Mouse (Mus musculus) erythroblast, embryonic 14.5 days (primary cell): ENCODE results near the gene Nufip2. TPM values are rescaled to one million over a fixed set of nuclear protein-coding genes. Genes with fewer than 3 reads are reported as not detected.
A peak's percentile ranks its signal among the peaks of the same experiment; 100 is the strongest.

ENCODE experiments used
- H3K27me3 ChIP-seq: 2 replicates; pipeline ENCODE4 v1.6.1; 2012; ENCODE audit warnings: inconsistent platforms; ENCODE audit not compliant: control insufficient read depth
- H3K36me3 ChIP-seq: 2 replicates; pipeline ENCODE4 v1.6.1; 2012; ENCODE audit warnings: mild to moderate bottlenecking, inconsistent platforms; ENCODE audit not compliant: control insufficient read depth
- H3K4me1 ChIP-seq: 2 replicates; pipeline ENCODE4 v1.6.1; 2012; ENCODE audit warnings: inconsistent platforms; ENCODE audit not compliant: control insufficient read depth
- H3K4me3 ChIP-seq: replicated peaks from 2 replicates; pipeline ENCODE3; 2012; ENCODE audit warnings: moderate library complexity, mild to moderate bottlenecking, inconsistent platforms
- H3K9me3 ChIP-seq: 2 replicates; pipeline ENCODE4 v1.6.1; 2012; ENCODE audit warnings: low read length, inconsistent platforms, mixed read lengths; ENCODE audit not compliant: control insufficient read depth
- GATA1 ChIP-seq: IDR thresholded peaks from 2 replicates; pipeline ENCODE4 v1.6.1; 2012; ENCODE audit warnings: low read length, inconsistent platforms, mixed read lengths
- TAL1 ChIP-seq: IDR thresholded peaks from 3 replicates; pipeline ENCODE4 v1.6.1; 2012; ENCODE audit warnings: low read length, inconsistent platforms, mixed read lengths
- polyA plus RNA-seq: library from polyadenylated mRNA; stranded (reverse); fragments of >175 nt; gene quantifications from 2 replicates; pipeline ENCODE4 v1.2.3, GENCODE M21; 2012

Gene Nufip2
- polyA plus RNA-seq, 1 experiment, result 1.0 TPM

DNA sequence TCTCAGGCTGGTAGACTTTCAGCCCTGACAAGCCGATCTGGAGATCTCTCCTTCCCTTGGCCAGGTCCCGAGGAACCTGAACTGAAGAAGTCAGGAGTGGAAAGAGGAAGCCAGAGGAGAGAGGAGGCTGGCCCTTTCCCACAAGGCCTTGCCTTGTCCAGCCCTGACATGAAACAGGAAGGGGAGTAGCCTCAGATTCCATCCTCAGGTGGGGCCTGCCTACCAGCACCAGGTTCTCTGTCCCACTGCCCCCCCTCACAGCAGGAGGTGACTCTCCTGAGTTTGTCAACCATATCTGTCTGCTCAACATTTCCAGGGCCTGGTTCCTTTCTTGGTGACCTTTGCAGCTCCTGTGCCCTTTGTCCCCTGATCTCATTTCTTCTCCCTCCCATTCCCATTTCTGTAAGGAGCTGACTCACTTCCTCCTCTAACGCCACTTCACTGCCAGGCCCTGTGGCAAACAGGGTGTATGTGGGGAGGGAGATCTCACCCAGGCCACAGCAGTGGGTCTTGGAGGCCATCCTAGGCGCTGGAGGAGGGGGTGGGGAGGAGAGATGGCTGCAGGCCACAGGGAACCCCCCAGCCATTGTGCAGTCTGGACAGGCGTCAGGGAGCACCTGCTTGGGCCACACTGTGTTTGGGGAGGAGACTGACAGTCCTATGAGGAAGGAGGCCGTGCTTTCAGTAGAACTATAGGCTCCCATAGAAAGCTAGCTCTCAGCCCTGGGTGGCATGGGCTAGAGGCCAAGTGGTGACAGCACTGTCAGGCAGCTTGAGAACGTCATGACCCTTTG lies 100.0 kb downstream of the Nufip2 start:
- TF ChIP-seq GATA1 (no peak), TAL1 (no peak)
- Histone ChIP-seq H3K4me3 (peak overlapping the region; percentile 64), H3K4me1 (peaks cover 93% of the 10 kb centered on the region), H3K27me3 (no peaks in the 10 kb centered on the region), H3K9me3 (no peaks in the 10 kb centered on the region), H3K36me3 (peaks cover 77% of the 10 kb centered on the region)

DNA sequence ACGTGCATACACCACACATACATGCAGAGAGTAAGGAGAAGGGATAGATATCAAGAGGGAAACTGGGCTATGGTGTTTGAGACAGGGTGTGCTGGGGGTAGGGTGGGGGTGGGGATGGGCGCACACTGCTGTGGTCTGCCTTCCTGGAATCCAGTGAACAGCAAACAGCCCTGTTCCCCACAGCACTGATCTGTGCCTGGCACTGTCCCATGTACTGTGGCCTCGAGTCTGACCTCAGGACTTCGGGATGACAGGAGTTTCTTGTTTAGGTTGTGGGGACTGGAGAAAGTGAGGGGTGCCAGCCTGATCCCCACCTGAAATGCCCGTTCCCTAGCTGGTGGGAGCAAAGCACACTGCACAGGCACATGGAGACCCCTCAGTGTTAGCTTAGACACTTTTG lies 101.8 kb downstream of the Nufip2 start, which contains the start of gene Gm10277:
Gene Gm10277 (minus strand): TSS at position 41 of the 400 bp plus-strand sequence.
- Histone ChIP-seq H3K4me3 (no peak within 1 kb of the TSS), H3K9me3 (no peaks in the 10 kb centered on the region), H3K36me3 (peaks cover 66% of the 10 kb centered on the region), H3K4me1 (peaks cover 93% of the 10 kb centered on the region), H3K27me3 (no peaks in the 10 kb centered on the region)
- TF ChIP-seq GATA1, result no peak
- no peak for TF ChIP-seq TAL1

DNA sequence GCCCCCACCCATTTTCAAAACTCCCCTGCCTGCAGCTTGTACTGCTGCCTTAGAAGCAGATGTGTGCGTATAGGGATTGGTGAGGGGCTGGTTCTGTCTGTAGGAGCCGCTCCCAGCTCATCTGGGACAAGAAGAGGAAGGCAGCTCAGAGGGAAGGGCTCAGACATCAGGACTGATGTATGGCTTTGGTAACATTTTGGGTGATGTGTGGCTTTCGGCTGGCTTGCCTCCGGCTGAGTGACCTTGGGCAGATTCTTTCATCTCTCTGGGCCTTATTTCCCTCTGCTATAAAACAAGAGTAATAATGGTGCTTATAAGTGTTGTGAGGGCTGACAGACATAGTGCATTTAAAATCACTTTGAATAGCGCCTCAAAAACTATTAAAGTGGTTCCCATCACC lies 103.6 kb downstream of the Nufip2 start:
- Histone ChIP-seq H3K4me1 (peaks cover 90% of the 10 kb centered on the region), H3K36me3 (peaks cover 55% of the 10 kb centered on the region), H3K4me3 (no peak overlapping the region), H3K27me3 (no peaks in the 10 kb centered on the region), H3K9me3 (no peaks in the 10 kb centered on the region)
- TF ChIP-seq GATA1, result no peak
- TF ChIP-seq TAL1, result no peak

DNA sequence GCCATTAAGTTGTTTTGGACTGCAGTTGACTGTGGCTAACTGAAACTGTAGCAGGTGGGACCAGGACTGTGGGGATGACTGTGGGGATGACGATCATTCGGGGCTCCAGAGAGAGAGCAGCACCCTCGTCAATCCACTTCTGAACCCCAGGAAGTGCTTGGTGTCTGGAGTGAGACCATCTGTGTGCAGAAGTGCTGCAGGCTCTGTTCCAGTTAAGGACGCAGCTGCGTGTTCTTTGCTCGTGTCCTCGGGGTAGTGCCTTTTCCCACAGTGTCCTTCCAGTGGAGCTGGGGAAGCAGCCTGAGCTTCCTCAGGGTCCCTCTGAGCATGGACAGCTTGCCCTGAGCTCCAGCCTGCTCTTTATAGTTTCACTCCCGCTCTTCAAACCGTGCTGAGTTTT lies 104.3 kb downstream of the Nufip2 start:
- Histone ChIP-seq H3K36me3 (peaks cover 53% of the 10 kb centered on the region), H3K4me3 (peak overlapping the region; percentile 1), H3K9me3 (no peaks in the 10 kb centered on the region), H3K27me3 (no peaks in the 10 kb centered on the region), H3K4me1 (peaks cover 84% of the 10 kb centered on the region)
- TF ChIP-seq GATA1 (no peak), TAL1 (no peak)

DNA sequence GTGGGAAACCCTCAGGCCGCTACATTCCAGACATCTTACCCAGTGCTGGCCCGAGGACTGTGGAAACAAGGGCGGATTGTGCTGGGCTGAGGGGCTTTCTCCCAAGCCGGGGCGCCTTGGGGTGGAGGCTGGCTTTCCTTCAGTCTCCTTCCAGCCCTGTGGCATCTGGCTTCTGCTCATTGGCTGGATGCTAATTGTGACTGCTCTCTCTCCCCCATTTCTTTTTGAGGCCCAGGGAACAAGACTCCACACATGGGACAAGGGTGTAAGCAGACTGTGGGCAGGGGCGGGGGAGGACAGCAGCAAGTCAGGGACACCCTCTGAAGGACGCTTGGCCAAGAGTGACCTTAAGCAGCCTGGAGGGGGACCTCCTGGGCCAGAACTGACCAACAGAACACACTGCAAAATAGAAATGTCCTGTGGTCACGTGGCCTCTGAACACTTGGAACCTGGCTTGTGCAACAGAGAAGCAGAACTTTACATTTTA lies 105.3 kb downstream of the Nufip2 start:
- Histone ChIP-seq H3K27me3 (no peaks in the 10 kb centered on the region), H3K36me3 (peaks cover 50% of the 10 kb centered on the region), H3K4me1 (peaks cover 74% of the 10 kb centered on the region), H3K4me3 (peak overlapping the region; percentile 4), H3K9me3 (no peaks in the 10 kb centered on the region)
- TF ChIP-seq TAL1 (no peak), GATA1 (no peak)

Other genes with a start within 250 kb of the Nufip2 start
- gene Coro6, start 223.7 kb upstream of the Nufip2 start, polyA plus RNA-seq, result not detected in 2 replicates
- gene Ankrd13b, start 196.5 kb upstream of the Nufip2 start, polyA plus RNA-seq, result 0.09 and 0.19 TPM in 2 replicates
- gene Git1, start 192.6 kb upstream of the Nufip2 start, polyA plus RNA-seq, result 4.5 and 4.9 TPM in 2 replicates
- 0.01 TPM in 2 replicates for gene Abhd15, start 171.0 kb upstream of the Nufip2 start, polyA plus RNA-seq
- gene Trp53i13, start 170.2 kb upstream of the Nufip2 start, polyA plus RNA-seq, result 1.3 and 2.4 TPM in 2 replicates
- not detected in 2 replicates for gene Gm10392, start 167.0 kb upstream of the Nufip2 start, polyA plus RNA-seq
- 0.10 and 0.13 TPM in 2 replicates for gene Taok1, start 78.3 kb upstream of the Nufip2 start, polyA plus RNA-seq
- not detected in 2 replicates for gene Cryba1, start 39.1 kb downstream of the Nufip2 start, polyA plus RNA-seq
- 5.1 and 7.7 TPM in 2 replicates for gene Myo18a, start 77.1 kb downstream of the Nufip2 start, polyA plus RNA-seq
- not detected in 2 replicates for gene Gm10277, start 101.6 kb downstream of the Nufip2 start, polyA plus RNA-seq
- not detected in 2 replicates for gene Pipox, start 207.9 kb downstream of the Nufip2 start, polyA plus RNA-seq
- gene Sez6, start 244.6 kb downstream of the Nufip2 start, polyA plus RNA-seq, result 0.02 TPM in 1 of 2 replicates, not detected in the other